Mouse (Mus musculus): ENCODE measurements around the gene Slc18a3. TPM values are rescaled to one million over a fixed set of nuclear protein-coding genes. Genes with fewer than 3 reads are reported as not detected.

Slc18a3 gene
- polyA plus RNA-seq, 1 experiment from 2014 or later: 0.67 TPM

GRCm38 (mm10) chr14:32502764-32503688 lies 38.4 kb upstream of the Slc18a3 start:
- Histone ChIP-seq H3K36me3 (ENCODE audit: control insufficient read depth, insufficient read depth, low read length) (no peaks in the 10 kb centered on the region), H3K9ac (ENCODE audit: low read length) (no peak overlapping the region), H3K4me3 (ENCODE audit: low read length) (no peak overlapping the region), H3K4me2 (ENCODE audit: low read depth, low read length) (no peak overlapping the region), H3K27ac (ENCODE audit: low read length) (no peak overlapping the region), H3K4me1 (replicated peaks; ENCODE audit: control insufficient read depth, insufficient read depth, low read length) (no peaks in the 10 kb centered on the region), H3K27me3 (ENCODE audit: control insufficient read depth, insufficient read depth, low read depth, low read length) (no peaks in the 10 kb centered on the region), H3K9me3 (ENCODE audit: control insufficient read depth, low read length) (no peaks in the 10 kb centered on the region)
- WGBS: 76% methylated on average over 9 of the region's 9 CpGs
- no peak for ATAC-seq (ENCODE audit: low read depth)

GRCm38 (mm10) chr14:32501303-32501702 lies 36.7 kb upstream of the Slc18a3 start:
- Histone ChIP-seq H3K27ac (ENCODE audit: low read length) (no peak overlapping the region), H3K27me3 (ENCODE audit: control insufficient read depth, insufficient read depth, low read depth, low read length) (no peaks in the 10 kb centered on the region), H3K36me3 (ENCODE audit: control insufficient read depth, insufficient read depth, low read length) (no peaks in the 10 kb centered on the region), H3K9me3 (ENCODE audit: control insufficient read depth, low read length) (no peaks in the 10 kb centered on the region), H3K4me2 (ENCODE audit: low read depth, low read length) (no peak overlapping the region), H3K4me3 (ENCODE audit: low read length) (no peak overlapping the region), H3K4me1 (replicated peaks; ENCODE audit: control insufficient read depth, insufficient read depth, low read length) (no peaks in the 10 kb centered on the region), H3K9ac (ENCODE audit: low read length) (no peak overlapping the region)
- WGBS: 65% methylated on average over 2 of the region's 2 CpGs
- ATAC-seq (ENCODE audit: low read depth): no peak

- peaks cover 4% of the 10 kb centered on the region; the same call in 1 of the 2 replicates for H3K27me3 ChIP-seq (ENCODE audit: control insufficient read depth, insufficient read depth, low read depth, low read length)
- H3K36me3 ChIP-seq (ENCODE audit: control insufficient read depth, insufficient read depth, low read length): no peaks in the 10 kb centered on the region
- no peak overlapping the region for H3K4me2 ChIP-seq (ENCODE audit: low read depth, low read length)
- ATAC-seq (ENCODE audit: low read depth): no peak
- H3K4me1 ChIP-seq (replicated peaks; ENCODE audit: control insufficient read depth, insufficient read depth, low read length): no peaks in the 10 kb centered on the region
- H3K27ac ChIP-seq (ENCODE audit: low read length): no peak overlapping the region
- 67% methylated on average over 8 of the region's 8 CpGs for WGBS
- H3K9ac ChIP-seq (ENCODE audit: low read length): no peak overlapping the region
- no peak overlapping the region for H3K4me3 ChIP-seq (ENCODE audit: low read length)
- H3K9me3 ChIP-seq (ENCODE audit: control insufficient read depth, low read length): no peaks in the 10 kb centered on the region
Measured at GRCm38 (mm10) chr14:32496115-32496850, 31.6 kb upstream of the Slc18a3 start.

GRCm38 (mm10) chr14:32492521-32492920 lies 27.9 kb upstream of the Slc18a3 start:
- ATAC-seq (ENCODE audit: low read depth): no peak
- H3K4me3 ChIP-seq (ENCODE audit: low read length): peak overlapping the region; percentile 23; the same call in 1 of the 2 replicates
- no peak overlapping the region for H3K27ac ChIP-seq (ENCODE audit: low read length)
- no peaks in the 10 kb centered on the region for H3K36me3 ChIP-seq (ENCODE audit: control insufficient read depth, insufficient read depth, low read length)
- 11% methylated on average over 13 of the region's 13 CpGs for WGBS
- H3K4me2 ChIP-seq (ENCODE audit: low read depth, low read length): peak overlapping the region; percentile 36
- H3K9me3 ChIP-seq (ENCODE audit: control insufficient read depth, low read length): no peaks in the 10 kb centered on the region
- H3K27me3 ChIP-seq (ENCODE audit: control insufficient read depth, insufficient read depth, low read depth, low read length): peaks cover 4% of the 10 kb centered on the region; the same call in 1 of the 2 replicates
- peak overlapping the region; percentile 24; the same call in 1 of the 2 replicates for H3K9ac ChIP-seq (ENCODE audit: low read length)
- no peaks in the 10 kb centered on the region for H3K4me1 ChIP-seq (replicated peaks; ENCODE audit: control insufficient read depth, insufficient read depth, low read length)

- H3K27me3 ChIP-seq (ENCODE audit: control insufficient read depth, insufficient read depth, low read depth, low read length): no peaks in the 10 kb centered on the region
- no peaks in the 10 kb centered on the region for H3K36me3 ChIP-seq (ENCODE audit: control insufficient read depth, insufficient read depth, low read length)
- no peaks in the 10 kb centered on the region for H3K4me1 ChIP-seq (replicated peaks; ENCODE audit: control insufficient read depth, insufficient read depth, low read length)
- no peaks in the 10 kb centered on the region for H3K9me3 ChIP-seq (ENCODE audit: control insufficient read depth, low read length)
- 6% methylated on average over 3 of the region's 3 CpGs for WGBS
- no peak overlapping the region for H3K27ac ChIP-seq (ENCODE audit: low read length)
- no peak for ATAC-seq (ENCODE audit: low read depth)
- H3K4me3 ChIP-seq (ENCODE audit: low read length): no peak overlapping the region
- no peak overlapping the region for H3K4me2 ChIP-seq (ENCODE audit: low read depth, low read length)
- H3K9ac ChIP-seq (ENCODE audit: low read length): no peak overlapping the region
Measured at GRCm38 (mm10) chr14:32482061-32482460, 17.4 kb upstream of the Slc18a3 start.

GRCm38 (mm10) chr14:32477581-32477980 lies 12.9 kb upstream of the Slc18a3 start:
- Histone ChIP-seq H3K4me1 (replicated peaks; ENCODE audit: control insufficient read depth, insufficient read depth, low read length) (no peaks in the 10 kb centered on the region), H3K36me3 (ENCODE audit: control insufficient read depth, insufficient read depth, low read length) (no peaks in the 10 kb centered on the region), H3K27ac (ENCODE audit: low read length) (no peak overlapping the region), H3K9ac (ENCODE audit: low read length) (no peak overlapping the region), H3K9me3 (ENCODE audit: control insufficient read depth, low read length) (no peaks in the 10 kb centered on the region), H3K4me2 (ENCODE audit: low read depth, low read length) (no peak overlapping the region), H3K4me3 (ENCODE audit: low read length) (no peak overlapping the region), H3K27me3 (ENCODE audit: control insufficient read depth, insufficient read depth, low read depth, low read length) (no peaks in the 10 kb centered on the region)
- no peak for ATAC-seq (ENCODE audit: low read depth)
- WGBS: 52% methylated on average over 1 of the region's 1 CpGs

- Histone ChIP-seq H3K4me3 (ENCODE audit: low read length) (no peak overlapping the region), H3K27me3 (ENCODE audit: control insufficient read depth, insufficient read depth, low read depth, low read length) (no peaks in the 10 kb centered on the region), H3K27ac (ENCODE audit: low read length) (no peak overlapping the region), H3K4me2 (ENCODE audit: low read depth, low read length) (no peak overlapping the region), H3K9ac (ENCODE audit: low read length) (no peak overlapping the region), H3K4me1 (replicated peaks; ENCODE audit: control insufficient read depth, insufficient read depth, low read length) (no peaks in the 10 kb centered on the region), H3K9me3 (ENCODE audit: control insufficient read depth, low read length) (no peaks in the 10 kb centered on the region), H3K36me3 (ENCODE audit: control insufficient read depth, insufficient read depth, low read length) (no peaks in the 10 kb centered on the region)
- WGBS: 74% methylated on average over 6 of the region's 6 CpGs
- no peak for ATAC-seq (ENCODE audit: low read depth)
Measured at GRCm38 (mm10) chr14:32476559-32476958, 11.9 kb upstream of the Slc18a3 start.

- no peak overlapping the region for H3K9ac ChIP-seq (ENCODE audit: low read length)
Measured at GRCm38 (mm10) chr14:32472996-32473395, 8.3 kb upstream of the Slc18a3 start.

GRCm38 (mm10) chr14:32467606-32468005 lies 3.0 kb upstream of the Slc18a3 start:
- Histone ChIP-seq H3K9ac (ENCODE audit: low read length) (no peak overlapping the region), H3K36me3 (ENCODE audit: control insufficient read depth, insufficient read depth, low read length) (no peaks in the 10 kb centered on the region), H3K4me2 (ENCODE audit: low read depth, low read length) (no peak overlapping the region), H3K9me3 (ENCODE audit: control insufficient read depth, low read length) (no peaks in the 10 kb centered on the region), H3K4me1 (replicated peaks; ENCODE audit: control insufficient read depth, insufficient read depth, low read length) (no peaks in the 10 kb centered on the region; the same call in 1 of the 2 replicates), H3K27me3 (ENCODE audit: control insufficient read depth, insufficient read depth, low read depth, low read length) (peaks cover 49% of the 10 kb centered on the region), H3K4me3 (ENCODE audit: low read length) (no peak overlapping the region), H3K27ac (ENCODE audit: low read length) (no peak overlapping the region)
- WGBS: 3% methylated on average over 5 of the region's 5 CpGs
- no peak for ATAC-seq (ENCODE audit: low read depth)

More at GRCm38 (mm10) chr14:32472996-32473395, 8.3 kb upstream of the Slc18a3 start:
- Histone ChIP-seq H3K36me3 (ENCODE audit: control insufficient read depth, insufficient read depth, low read length) (no peaks in the 10 kb centered on the region), H3K4me1 (replicated peaks; ENCODE audit: control insufficient read depth, insufficient read depth, low read length) (no peaks in the 10 kb centered on the region), H3K27ac (ENCODE audit: low read length) (no peak overlapping the region), H3K9me3 (ENCODE audit: control insufficient read depth, low read length) (no peaks in the 10 kb centered on the region), H3K4me3 (ENCODE audit: low read length) (no peak overlapping the region), H3K27me3 (ENCODE audit: control insufficient read depth, insufficient read depth, low read depth, low read length) (no peaks in the 10 kb centered on the region; the same call in 1 of the 2 replicates), H3K4me2 (ENCODE audit: low read depth, low read length) (no peak overlapping the region)
- 11% methylated on average over 4 of the region's 4 CpGs for WGBS
- ATAC-seq (ENCODE audit: low read depth): 0 out of 2 replicates have a peak, but pooled peaks have one; percentile 28
